In genomic region chr13:23308639-23309307, GRCm38 (mm10) we compare ENCODE assay signal across 8 mouse cellular contexts.
DNase-seq lines count a peak whose midpoint lies in the region; ATAC-seq and TF ChIP-seq lines count a peak whose summit lies in the region.
"Not testable (repeated sequence)": the region's sequence is repeated elsewhere in the genome, so short reads cannot be mapped to it uniquely, and the experiment has no call there.

No protein-coding gene starts in this region.

- not testable (repeated sequence) for H3K9ac ChIP-seq in embryonic facial prominence, embryonic 15.5 days; heart, embryonic 14.5 days (ENCODE audit: low read length); intestine, postnatal 0 days (ENCODE audit: low read depth, low read length); limb, embryonic 15.5 days

- not testable (repeated sequence) for ATAC-seq in embryonic facial prominence, embryonic 15.5 days (ENCODE audit: insufficient number of reproducible peaks, low FRiP score, low TSS enrichment, low read depth); heart, embryonic 14.5 days (ENCODE audit: insufficient number of reproducible peaks, insufficient read depth, low FRiP score, low read depth); intestine, postnatal 0 days; limb, embryonic 15.5 days (ENCODE audit: insufficient number of reproducible peaks, low FRiP score, low TSS enrichment, low read depth)

- H3K27me3 ChIP-seq in embryonic facial prominence, embryonic 15.5 days = peaks cover 72% of the 10 kb centered on the region
- peaks cover 63% of the 10 kb centered on the region for H3K27me3 ChIP-seq in heart, embryonic 14.5 days (ENCODE audit: control insufficient read depth, insufficient read depth, low read length)
- peaks cover 73% of the 10 kb centered on the region for H3K27me3 ChIP-seq in intestine, postnatal 0 days (replicated peaks; ENCODE audit: control insufficient read depth, insufficient read depth, low read length)
- peaks cover 68% of the 10 kb centered on the region for H3K27me3 ChIP-seq in limb, embryonic 15.5 days
- peaks cover 60% of the 10 kb centered on the region for H3K27me3 ChIP-seq in midbrain, embryonic 10.5 days (ENCODE audit: low read depth, poor library complexity, severe bottlenecking)

- peak overlapping the region; percentile 57 for H3K4me2 ChIP-seq in embryonic facial prominence, embryonic 15.5 days (replicated peaks)
- H3K4me2 ChIP-seq in heart, embryonic 14.5 days (ENCODE audit: low read length) = peak overlapping the region; percentile 75
- peak overlapping the region; percentile 59 for H3K4me2 ChIP-seq in intestine, postnatal 0 days (replicated peaks; ENCODE audit: low read depth)
- H3K4me2 ChIP-seq in limb, embryonic 15.5 days = peak overlapping the region; percentile 57

- TF ChIP-seq CTCF in intestine, postnatal 0 days (IDR thresholded peaks at IDR 0.05; ENCODE audit: low read depth) = not testable (repeated sequence)

- H3K36me3 ChIP-seq in embryonic facial prominence, embryonic 15.5 days; heart, embryonic 14.5 days (ENCODE audit: control insufficient read depth, insufficient read depth, low read length); intestine, postnatal 0 days (ENCODE audit: control insufficient read depth, insufficient read depth); limb, embryonic 15.5 days; midbrain, embryonic 10.5 days: not testable (repeated sequence)

- H3K4me3 ChIP-seq in embryonic facial prominence, embryonic 15.5 days (replicated peaks) = peak overlapping the region; percentile 39
- peak overlapping the region; percentile 41 to 42 for H3K4me3 ChIP-seq in heart, embryonic 14.5 days (ENCODE audit: control insufficient read depth in 1 of 2, insufficient read depth in 1 of 2, low read depth in 1 of 2, low read length in 2 of 2)
- peak overlapping the region; percentile 27 for H3K4me3 ChIP-seq in intestine, postnatal 0 days (ENCODE audit: low read depth, low read length)
- peak overlapping the region; percentile 34 for H3K4me3 ChIP-seq in limb, embryonic 15.5 days
- peak overlapping the region; percentile 60 for H3K4me3 ChIP-seq in midbrain, embryonic 10.5 days

- H3K9me3 ChIP-seq in embryonic facial prominence, embryonic 15.5 days (replicated peaks); heart, embryonic 14.5 days (ENCODE audit: control insufficient read depth, low read length); intestine, postnatal 0 days (ENCODE audit: control insufficient read depth); limb, embryonic 15.5 days; midbrain, embryonic 10.5 days (replicated peaks): not testable (repeated sequence)

- H3K4me1 ChIP-seq in embryonic facial prominence, embryonic 15.5 days = peaks cover 23% of the 10 kb centered on the region
- not testable (repeated sequence) for H3K4me1 ChIP-seq in heart, embryonic 14.5 days (ENCODE audit: control insufficient read depth in 2 of 2, insufficient read depth in 2 of 2, low read length in 2 of 2)
- peaks cover 11% of the 10 kb centered on the region; the same call in 1 of the 2 replicates for H3K4me1 ChIP-seq in intestine, postnatal 0 days (replicated peaks; ENCODE audit: control insufficient read depth, insufficient read depth, low read length)
- H3K4me1 ChIP-seq in limb, embryonic 15.5 days = peaks cover 21% of the 10 kb centered on the region
- H3K4me1 ChIP-seq in midbrain, embryonic 10.5 days = peaks cover 35% of the 10 kb centered on the region

- DNase-seq in 416B (ENCODE audit: low read depth) = peak; percentile 14
- peak; percentile 72 for DNase-seq in ZHBTc4 (ENCODE audit: low read depth, low spot score)
- DNase-seq in midbrain, embryonic 10.5 days (ENCODE audit: low spot score) = peak; percentile 64
- peak; percentile 34 for DNase-seq in retina, postnatal 1 day

- H3K27ac ChIP-seq in embryonic facial prominence, embryonic 15.5 days (replicated peaks); heart, embryonic 14.5 days (replicated peaks in 1 of 2; ENCODE audit: control insufficient read depth in 1 of 2, insufficient read depth in 1 of 2, low read depth in 2 of 2, low read length in 2 of 2); intestine, postnatal 0 days (ENCODE audit: low read depth, low read length); limb, embryonic 15.5 days; midbrain, embryonic 10.5 days (replicated peaks): not testable (repeated sequence)

- 6% methylated on average over 18 of the region's 18 CpGs for WGBS in embryonic facial prominence, embryonic 15.5 days
- whole genome bisulfite sequencing in heart, embryonic 14.5 days = 3% methylated on average over 18 of the region's 18 CpGs
- WGBS in intestine, postnatal 0 days = 9% methylated on average over 18 of the region's 18 CpGs
- WGBS in limb, embryonic 15.5 days = 11% methylated on average over 18 of the region's 18 CpGs
- 2% methylated on average over 18 of the region's 18 CpGs for whole genome bisulfite sequencing in midbrain, embryonic 10.5 days

Comparison
In these comparisons a context has a peak if more than half of its experiments do, and no peak if none do; other contexts are left out.
1. DNase-seq: peak in every context shown above with its lines; median percentile 72 in ZHBTc4; 64 in midbrain, embryonic 10.5 days; 34 in retina, postnatal 1 day; 14 in 416B.